Mouse (Mus musculus) liver, embryonic 16.5 days (tissue): ENCODE results near the gene Cnot6. TPM values are rescaled to one million over a fixed set of nuclear protein-coding genes. Genes with fewer than 3 reads are reported as not detected.

Experiments used
- ATAC-seq: fragments of 200-750 bp; cut with Nextera tagmentation; 2 replicates; pipeline ENCODE4 v1.8.0; 2017; ENCODE audit warnings: low read depth, mild to moderate bottlenecking, moderate number of reproducible peaks, moderate library complexity
- H3K27ac ChIP-seq: fragments of 300-500 bp; sonication (generic); 2 replicates; pipeline ENCODE4 v1.5.1; 2014; ENCODE audit warnings: mild to moderate bottlenecking, low read length
- H3K27me3 ChIP-seq: fragments of 300-500 bp; sonication (generic); 2 replicates; pipeline ENCODE4 v1.6.1; 2014; ENCODE audit warnings: low read depth, low read length, mixed read lengths; ENCODE audit not compliant: control insufficient read depth, insufficient read depth
- H3K36me3 ChIP-seq: fragments of 300-500 bp; sonication (generic); 2 replicates; pipeline ENCODE4 v1.6.1; 2014; ENCODE audit warnings: mild to moderate bottlenecking; ENCODE audit not compliant: control insufficient read depth, insufficient read depth
- H3K4me1 ChIP-seq: fragments of 300-500 bp; sonication (generic); 2 replicates; pipeline ENCODE4 v1.6.1; 2014; ENCODE audit warnings: low read depth, low read length, mixed read lengths; ENCODE audit not compliant: control insufficient read depth
- H3K4me2 ChIP-seq: fragments of 300-500 bp; sonication (generic); 2 replicates; pipeline ENCODE4 v1.6.1; 2014; ENCODE audit warnings: low read depth, low read length, mixed read lengths
- H3K4me3 ChIP-seq: fragments of 300-500 bp; sonication (generic); 2 replicates; pipeline ENCODE4 v1.5.1; 2014; ENCODE audit warnings: low read depth, mild to moderate bottlenecking, low read length
- H3K9ac ChIP-seq: fragments of 300-500 bp; sonication (generic); 2 replicates; pipeline ENCODE4 v1.6.1; 2014; ENCODE audit warnings: low read depth, low read length
- H3K9me3 ChIP-seq: fragments of 300-500 bp; sonication (generic); replicated peaks from 2 replicates; pipeline ENCODE4 v1.6.1; 2016; ENCODE audit warnings: low read length; ENCODE audit not compliant: control insufficient read depth
- WGBS: fragments of 180-500 bp; shearing (Covaris S2); extraction: QIAGEN DNeasy Blood & Tissue Kit; methylation state at CpG from one replicate; pipeline ENCODE4 v1.1.7; 2014; ENCODE audit not compliant: insufficient replicate concordance; 5-methylcytosine and 5-hydroxymethylcytosine counted together
- polyA plus RNA-seq: library from polyadenylated mRNA; unstranded; fragments of >200 nt; fragmentation: Nextera tagmentation; extraction: Ambion mirVana; gene quantifications from 2 replicates; pipeline ENCODE4 v1.2.1, GENCODE M21; 2015

The Cnot6 gene
- polyA plus RNA-seq, 1 experiment from 2014 or later: 14.2 TPM

- Histone ChIP-seq H3K27ac (peak overlapping the region; percentile 30; the same call in 1 of the 2 replicates), H3K4me2 (peak overlapping the region; percentile 54), H3K9me3 (no peaks in the 10 kb centered on the region), H3K27me3 (no peaks in the 10 kb centered on the region), H3K4me1 (peaks cover 28% of the 10 kb centered on the region), H3K4me3 (peak overlapping the region; percentile 29), H3K9ac (no peak overlapping the region), H3K36me3 (no peaks in the 10 kb centered on the region)
- ATAC-seq: peak; percentile 42; the same call in 1 of the 2 replicates
- 17% methylated on average over 19 of the region's 19 CpGs for WGBS
Observed at GRCm38 (mm10) chr11:49652401-49653078, 60.0 kb downstream of the Cnot6 start.

GRCm38 (mm10) chr11:49651762-49652322 is 60.7 kb downstream of the Cnot6 start:
- 38% methylated on average over 10 of the region's 10 CpGs for WGBS
- Histone ChIP-seq H3K4me3 (no peak overlapping the region), H3K4me2 (peak overlapping the region; percentile 40), H3K9ac (no peak overlapping the region), H3K27ac (peak overlapping the region; percentile 75), H3K4me1 (peaks cover 28% of the 10 kb centered on the region), H3K36me3 (no peaks in the 10 kb centered on the region), H3K9me3 (no peaks in the 10 kb centered on the region), H3K27me3 (no peaks in the 10 kb centered on the region)
- ATAC-seq: no peak; the same call in 1 of the 2 replicates

GRCm38 (mm10) chr11:49650994-49651761 is 61.3 kb downstream of the Cnot6 start:
- Histone ChIP-seq H3K4me1 (peaks cover 28% of the 10 kb centered on the region), H3K9me3 (no peaks in the 10 kb centered on the region), H3K9ac (no peak overlapping the region), H3K4me3 (no peak overlapping the region), H3K27ac (peak overlapping the region; percentile 75), H3K36me3 (no peaks in the 10 kb centered on the region), H3K4me2 (peak overlapping the region; percentile 40), H3K27me3 (no peaks in the 10 kb centered on the region)
- peak; percentile 77 for ATAC-seq
- 40% methylated on average over 16 of the region's 16 CpGs for WGBS

GRCm38 (mm10) chr11:49650113-49650993 is 62.2 kb downstream of the Cnot6 start:
- Histone ChIP-seq H3K4me3 (0 out of 2 replicates have a peak overlapping the region, but pooled peaks have one; percentile 14), H3K36me3 (no peaks in the 10 kb centered on the region), H3K27ac (peak overlapping the region; percentile 75; the same call in 1 of the 2 replicates), H3K9ac (no peak overlapping the region), H3K4me1 (peaks cover 28% of the 10 kb centered on the region), H3K4me2 (peak overlapping the region; percentile 40; the same call in 1 of the 2 replicates), H3K27me3 (no peaks in the 10 kb centered on the region), H3K9me3 (no peaks in the 10 kb centered on the region)
- 53% methylated on average over 18 of the region's 18 CpGs for WGBS
- peak; percentile 37 for ATAC-seq

GRCm38 (mm10) chr11:49645677-49646076 is 66.8 kb downstream of the Cnot6 start:
- WGBS: 54% methylated on average over 7 of the region's 8 CpGs
- Histone ChIP-seq H3K4me1 (peaks cover 3% of the 10 kb centered on the region), H3K36me3 (no peaks in the 10 kb centered on the region), H3K4me3 (no peak overlapping the region), H3K9me3 (no peaks in the 10 kb centered on the region), H3K27me3 (no peaks in the 10 kb centered on the region), H3K9ac (no peak overlapping the region), H3K27ac (no peak overlapping the region), H3K4me2 (no peak overlapping the region)
- no peak for ATAC-seq

GRCm38 (mm10) chr11:49636449-49636848 is 76.1 kb downstream of the Cnot6 start:
- H3K4me1 ChIP-seq: no peaks in the 10 kb centered on the region; the same call in 1 of the 2 replicates
- no peak for ATAC-seq
- 12% methylated on average over 11 of the region's 11 CpGs for WGBS
- H3K36me3 ChIP-seq: no peaks in the 10 kb centered on the region
- no peaks in the 10 kb centered on the region for H3K9me3 ChIP-seq
- H3K4me3 ChIP-seq: no peak overlapping the region
- H3K27me3 ChIP-seq: peaks cover 31% of the 10 kb centered on the region
- H3K4me2 ChIP-seq: no peak overlapping the region
- no peak overlapping the region for H3K9ac ChIP-seq
- H3K27ac ChIP-seq: no peak overlapping the region

GRCm38 (mm10) chr11:49635671-49636070 is 76.9 kb downstream of the Cnot6 start:
- ATAC-seq: no peak
- Histone ChIP-seq H3K9me3 (no peaks in the 10 kb centered on the region), H3K9ac (no peak overlapping the region), H3K27me3 (peaks cover 31% of the 10 kb centered on the region), H3K27ac (no peak overlapping the region), H3K36me3 (no peaks in the 10 kb centered on the region), H3K4me1 (no peaks in the 10 kb centered on the region; the same call in 1 of the 2 replicates), H3K4me2 (no peak overlapping the region), H3K4me3 (no peak overlapping the region)
- WGBS: 38% methylated on average over 6 of the region's 6 CpGs

- no peaks in the 10 kb centered on the region; the same call in 1 of the 2 replicates for H3K4me1 ChIP-seq
- H3K36me3 ChIP-seq: no peaks in the 10 kb centered on the region
- 35% methylated on average over 22 of the region's 22 CpGs for WGBS
- H3K27me3 ChIP-seq: peaks cover 31% of the 10 kb centered on the region
- ATAC-seq: no peak
- no peaks in the 10 kb centered on the region for H3K9me3 ChIP-seq
- 0 out of 2 replicates have a peak overlapping the region, but pooled peaks have one; percentile 17 for H3K4me2 ChIP-seq
- H3K4me3 ChIP-seq: 0 out of 2 replicates have a peak overlapping the region, but pooled peaks have one; percentile 8
- no peak overlapping the region for H3K9ac ChIP-seq
- H3K27ac ChIP-seq: no peak overlapping the region
Observed at GRCm38 (mm10) chr11:49634101-49634500, 78.4 kb downstream of the Cnot6 start.
